Mouse (Mus musculus): ENCODE data around the gene Gli3.

Gli3 gene

GRCm38 (mm10) chr13:15495820-15496219, 32.8 kb downstream of the Gli3 start:
- DNase-seq (ENCODE audit: low spot score): no peak

- no peak for DNase-seq (ENCODE audit: low spot score)
Measured at GRCm38 (mm10) chr13:15498338-15498737, 35.3 kb downstream of the Gli3 start.

GRCm38 (mm10) chr13:15510925-15511324, 47.9 kb downstream of the Gli3 start:
- DNase-seq (ENCODE audit: low spot score): no peak

- no peak for DNase-seq (ENCODE audit: low spot score)
Measured at GRCm38 (mm10) chr13:15513114-15513513, 50.1 kb downstream of the Gli3 start.

GRCm38 (mm10) chr13:15514082-15514481, 51.0 kb downstream of the Gli3 start:
- DNase-seq (ENCODE audit: low spot score): no peak

GRCm38 (mm10) chr13:15517048-15517760, 54.2 kb downstream of the Gli3 start:
- no peak for DNase-seq (ENCODE audit: low spot score)

- DNase-seq (ENCODE audit: low spot score): no peak
Measured at GRCm38 (mm10) chr13:15520353-15520752, 57.3 kb downstream of the Gli3 start.

GRCm38 (mm10) chr13:15522153-15522552, 59.1 kb downstream of the Gli3 start:
- no peak for DNase-seq (ENCODE audit: low spot score)

GRCm38 (mm10) chr13:15524208-15524607, 61.2 kb downstream of the Gli3 start:
- DNase-seq (ENCODE audit: low spot score): no peak

- DNase-seq (ENCODE audit: low spot score): no peak
Measured at GRCm38 (mm10) chr13:15526691-15527090, 63.7 kb downstream of the Gli3 start.

GRCm38 (mm10) chr13:15531568-15531967, 68.5 kb downstream of the Gli3 start:
- no peak for DNase-seq (ENCODE audit: low spot score)

GRCm38 (mm10) chr13:15537206-15537605, 74.2 kb downstream of the Gli3 start:
- DNase-seq (ENCODE audit: low spot score): no peak

- no peak for DNase-seq (ENCODE audit: low spot score)
Measured at GRCm38 (mm10) chr13:15537611-15538010, 74.6 kb downstream of the Gli3 start.

- DNase-seq (ENCODE audit: low spot score): no peak
Measured at GRCm38 (mm10) chr13:15538389-15538788, 75.4 kb downstream of the Gli3 start.

GRCm38 (mm10) chr13:15542053-15542452, 79.0 kb downstream of the Gli3 start:
- DNase-seq (ENCODE audit: low spot score): peak; percentile 91

- DNase-seq (ENCODE audit: low spot score): peak; percentile 31
Measured at GRCm38 (mm10) chr13:15543169-15543887, 80.3 kb downstream of the Gli3 start.

- DNase-seq (ENCODE audit: low spot score): peak; percentile 71
Measured at GRCm38 (mm10) chr13:15543888-15544640, 81.0 kb downstream of the Gli3 start.

GRCm38 (mm10) chr13:15545346-15545896, 82.4 kb downstream of the Gli3 start:
- no peak for DNase-seq (ENCODE audit: low spot score)

- DNase-seq (ENCODE audit: low spot score): no peak
Measured at GRCm38 (mm10) chr13:15546258-15546657, 83.2 kb downstream of the Gli3 start.

- peak; percentile 35 for DNase-seq (ENCODE audit: low spot score)
Measured at GRCm38 (mm10) chr13:15549466-15549865, 86.4 kb downstream of the Gli3 start.

- no peak for DNase-seq (ENCODE audit: low spot score)
Measured at GRCm38 (mm10) chr13:15550027-15550602, 87.1 kb downstream of the Gli3 start.

- DNase-seq (ENCODE audit: low spot score): no peak
Measured at GRCm38 (mm10) chr13:15550731-15551130, 87.7 kb downstream of the Gli3 start.
